Mouse (Mus musculus) heart, adult 2 months (tissue): ENCODE measurements around the gene Eif2b2.

ENCODE experiments used
- CTCF ChIP-seq: fragments of 200-600 bp; IDR thresholded peaks from 2 replicates; pipeline ENCODE4 v1.8.1; 2022; ENCODE audit warnings: antibody characterized with exemption, mild to moderate bottlenecking, moderate library complexity
- EP300 ChIP-seq: fragments of 200-500 bp; IDR thresholded peaks from 2 replicates; pipeline ENCODE4 v1.6.1; 2011; ENCODE audit warnings: low read depth, low read length, control low read depth; ENCODE audit not compliant: insufficient read depth
- POLR2A ChIP-seq: fragments of 200-500 bp; IDR thresholded peaks from 2 replicates; pipeline ENCODE4 v1.6.1; 2011; ENCODE audit warnings: mild to moderate bottlenecking, low read depth, low read length, control low read depth; ENCODE audit not compliant: insufficient read depth

- no peak for TF ChIP-seq CTCF
- no peak for TF ChIP-seq POLR2A
- no peak for TF ChIP-seq EP300
Observed at GRCm38 (mm10) chr12:85186361-85186760, 32.9 kb upstream of the Eif2b2 start.
